Mouse (Mus musculus) C2C12 (cell line): Measurements from ENCODE around the gene Efcab3. TPM values are rescaled to one million over a fixed set of nuclear protein-coding genes. Genes with fewer than 3 reads are reported as not detected.

Experiments
- H3K27me3 ChIP-seq: one replicate; pipeline ENCODE4 v1.6.1; 2011; ENCODE audit not compliant: control insufficient read depth, insufficient read depth, insufficient read length
- H3K36me3 ChIP-seq: one replicate; pipeline ENCODE4 v1.6.1; 2011; ENCODE audit not compliant: control insufficient read depth, insufficient read depth
- H3K4me3 ChIP-seq: one replicate; pipeline ENCODE4 v1.5.1; 2011; ENCODE audit warnings: mild to moderate bottlenecking, control low read depth; ENCODE audit not compliant: poor library complexity, insufficient read depth, severe bottlenecking
- H3K79me2 ChIP-seq: one replicate; pipeline ENCODE4 v1.6.1; 2011; ENCODE audit not compliant: control insufficient read depth, insufficient read depth
- H3K79me3 ChIP-seq: one replicate; pipeline ENCODE4 v1.6.1; 2011; ENCODE audit warnings: low read depth, control low read depth
- H3ac ChIP-seq: one replicate; pipeline ENCODE3; 2011; ENCODE audit warnings: low read depth; ENCODE audit not compliant: control insufficient read depth, insufficient read length
- CEBPB ChIP-seq: IDR thresholded peaks from one replicate; pipeline ENCODE4 v1.6.1; 2011; ENCODE audit warnings: low read depth, mild to moderate bottlenecking, control low read depth, moderate library complexity
- CTCF ChIP-seq: IDR thresholded peaks from one replicate; pipeline ENCODE4 v1.5.1; 2011; ENCODE audit not compliant: control insufficient read depth, insufficient read depth, insufficient read length
- FOSL1 ChIP-seq: IDR thresholded peaks from one replicate; pipeline ENCODE4 v1.8.0; 2011; ENCODE audit warnings: mild to moderate bottlenecking, low read length; ENCODE audit not compliant: poor library complexity, insufficient read depth, severe bottlenecking
- MAX ChIP-seq: IDR thresholded peaks from one replicate; pipeline ENCODE4 v1.6.1; 2011; ENCODE audit warnings: mild to moderate bottlenecking, control low read depth
- MYOD1 ChIP-seq: IDR thresholded peaks from one replicate; pipeline ENCODE4 v1.6.1; 2011; ENCODE audit warnings: low read depth; ENCODE audit not compliant: control insufficient read depth, insufficient read length
- MYOG ChIP-seq: IDR thresholded peaks from one replicate; pipeline ENCODE4 v1.6.1; 2011; ENCODE audit not compliant: control insufficient read depth, insufficient read length; ENCODE audit errors: extremely low read depth
- USF1 ChIP-seq: IDR thresholded peaks from one replicate; pipeline ENCODE4 v1.6.1; 2011; ENCODE audit warnings: low read depth, mild to moderate bottlenecking, control low read depth, moderate library complexity
- polyA plus RNA-seq: library from polyadenylated mRNA; unstranded; fragments of >200 nt; fragmentation: generic; extraction: Trizol; gene quantifications from one replicate; pipeline ENCODE4 v1.2.1, GENCODE M21; 2012; ENCODE audit warnings: missing spikeins

Efcab3 gene
- polyA plus RNA-seq, 1 experiment: not detected

DNA sequence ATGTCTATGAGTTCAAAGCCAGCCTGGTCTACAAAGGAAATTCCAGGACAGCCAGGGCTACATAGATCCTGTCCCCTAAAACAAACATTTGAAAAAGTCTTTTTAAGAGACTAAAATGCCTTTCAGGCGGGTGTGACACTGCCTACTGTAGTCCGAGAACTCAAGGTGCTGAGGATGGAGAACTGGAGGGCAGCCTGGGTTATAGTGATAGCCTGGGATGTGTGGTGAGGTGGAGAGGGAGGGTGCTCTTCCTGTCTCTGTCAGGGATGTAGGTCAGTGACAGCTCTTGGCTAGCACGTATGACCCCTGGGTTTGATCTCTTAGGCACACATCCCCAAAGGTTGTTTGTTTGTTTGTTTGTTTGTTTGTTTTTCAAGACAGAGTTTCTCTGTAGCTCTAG lies 80.7 kb downstream of the Efcab3 start:
- no peaks in the 10 kb centered on the region for H3K79me2 ChIP-seq
- H3ac ChIP-seq: no peak overlapping the region
- no peaks in the 10 kb centered on the region for H3K27me3 ChIP-seq
- H3K4me3 ChIP-seq: no peak overlapping the region
- no peak for TF ChIP-seq USF1
- no peak for TF ChIP-seq CTCF
- TF ChIP-seq MYOG: no peak
- TF ChIP-seq FOSL1: no peak
- no peak for TF ChIP-seq MAX
- TF ChIP-seq MYOD1: no peak
- TF ChIP-seq CEBPB: no peak
- H3K36me3 ChIP-seq: peaks cover 22% of the 10 kb centered on the region
- H3K79me3 ChIP-seq: no peaks in the 10 kb centered on the region

DNA sequence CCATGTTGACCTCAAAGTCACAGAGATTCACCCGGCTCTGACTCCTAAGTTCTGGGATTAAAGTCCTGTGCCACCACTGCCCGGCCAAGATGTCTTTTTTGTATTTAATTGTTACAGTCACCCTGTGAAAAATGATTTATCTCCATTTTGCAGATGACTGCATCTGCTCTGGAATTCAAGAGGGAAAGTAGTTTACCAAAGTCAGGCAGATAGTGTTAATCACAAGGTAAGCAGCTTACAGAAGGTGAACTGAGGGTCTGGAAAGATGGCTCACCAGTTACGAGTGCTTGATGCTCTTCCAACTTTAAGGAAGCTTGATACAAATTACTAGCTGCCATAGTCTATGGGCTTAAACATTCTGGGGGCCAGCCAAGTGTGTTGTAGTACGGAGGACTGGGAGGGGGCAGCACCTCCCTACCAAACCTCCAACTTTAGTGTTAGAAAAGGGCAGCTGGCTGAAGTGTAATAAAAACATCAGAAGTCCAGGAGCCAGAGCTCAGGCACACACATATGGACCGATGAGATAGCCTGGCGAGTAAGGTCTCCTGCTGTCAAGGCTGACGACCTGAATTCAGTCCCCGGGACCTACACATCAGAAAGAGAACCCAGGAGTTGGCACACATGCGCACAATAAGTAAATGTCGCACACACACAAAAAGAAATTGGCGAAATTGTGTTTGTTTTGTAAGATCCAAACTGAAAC lies 81.3 kb downstream of the Efcab3 start:
- TF ChIP-seq FOSL1: no peak
- no peak for TF ChIP-seq MAX
- no peak for TF ChIP-seq CTCF
- no peak for TF ChIP-seq MYOG
- no peak for TF ChIP-seq CEBPB
- no peak for TF ChIP-seq MYOD1
- no peak for TF ChIP-seq USF1
- Histone ChIP-seq H3K4me3 (no peak overlapping the region), H3K79me3 (no peaks in the 10 kb centered on the region), H3K79me2 (no peaks in the 10 kb centered on the region), H3K36me3 (peaks cover 17% of the 10 kb centered on the region), H3K27me3 (no peaks in the 10 kb centered on the region), H3ac (no peak overlapping the region)

DNA sequence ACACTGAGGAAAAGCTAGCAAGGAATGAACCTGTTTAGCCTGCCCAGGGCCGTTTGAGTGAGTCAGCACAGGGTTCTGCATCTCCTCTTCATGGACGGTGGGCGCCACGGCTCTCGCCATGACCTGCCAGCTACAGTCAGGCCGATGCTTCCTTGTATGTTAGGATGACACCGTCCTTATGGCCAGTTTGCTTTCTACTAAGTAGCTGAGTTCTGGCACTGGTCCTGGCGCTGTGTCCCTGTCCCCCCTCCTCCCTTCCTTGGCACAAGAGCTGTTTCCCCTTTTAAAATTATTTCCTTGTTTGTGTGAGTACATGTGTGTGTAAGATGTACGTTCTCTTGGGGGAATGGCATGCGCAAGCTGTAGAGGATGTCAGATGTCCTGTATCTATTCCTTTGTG lies 81.8 kb downstream of the Efcab3 start:
- no peaks in the 10 kb centered on the region for H3K79me2 ChIP-seq
- no peak overlapping the region for H3K4me3 ChIP-seq
- H3K36me3 ChIP-seq: peaks cover 11% of the 10 kb centered on the region
- no peaks in the 10 kb centered on the region for H3K79me3 ChIP-seq
- H3K27me3 ChIP-seq: no peaks in the 10 kb centered on the region
- TF ChIP-seq FOSL1: no peak
- H3ac ChIP-seq: no peak overlapping the region

DNA sequence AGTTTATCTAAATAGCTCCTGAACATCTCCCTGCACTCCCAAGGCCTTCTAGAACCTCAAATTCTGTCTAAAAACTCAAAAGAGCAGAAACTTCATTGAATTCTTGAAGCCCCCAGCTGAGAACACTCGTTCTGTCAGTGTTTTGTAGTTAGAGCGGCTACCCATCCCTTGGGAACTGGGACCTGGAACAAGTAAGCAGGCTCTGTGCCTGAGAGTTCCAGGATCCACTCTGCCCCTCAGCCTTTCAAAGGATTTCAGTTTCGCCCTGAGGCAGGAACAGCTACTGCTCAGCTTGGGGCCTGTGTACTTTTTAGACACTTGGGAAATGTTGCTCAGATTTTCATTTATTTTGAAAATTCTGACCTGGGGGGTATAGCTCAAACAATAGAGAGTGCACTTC lies 83.2 kb downstream of the Efcab3 start, which contains the start of gene Gm10842:
Gm10842 (plus strand) TSS at position 301 of the 400 bp plus-strand sequence.
- Histone ChIP-seq H3ac (no peak within 1 kb of the TSS), H3K4me3 (no peak within 1 kb of the TSS), H3K79me2 (no peaks in the 10 kb centered on the region), H3K36me3 (no peaks in the 10 kb centered on the region), H3K27me3 (no peaks in the 10 kb centered on the region), H3K79me3 (no peaks in the 10 kb centered on the region)
- TF ChIP-seq MYOG (no peak), FOSL1 (no peak), MAX (no peak), CEBPB (no peak), CTCF (no peak), USF1 (no peak), MYOD1 (no peak)

DNA sequence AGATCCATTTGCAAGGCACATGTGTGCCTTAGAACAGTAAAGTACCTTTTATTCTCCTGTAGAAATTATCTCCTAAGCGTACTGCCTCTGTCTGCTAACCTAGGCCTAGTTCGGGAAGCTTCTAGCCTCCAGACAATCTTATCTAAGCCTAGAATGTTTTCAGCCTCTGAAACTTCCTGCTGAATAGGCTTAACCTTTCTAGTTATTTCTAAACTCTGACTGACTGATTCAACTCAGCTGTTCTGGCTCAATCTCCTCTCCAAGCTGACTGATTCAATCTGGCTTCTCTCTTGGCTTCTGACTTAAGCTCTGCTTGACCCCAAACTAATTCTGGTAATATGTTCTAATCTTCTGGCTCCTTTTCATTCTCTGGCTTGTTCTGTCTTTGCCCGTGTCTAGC lies 86.0 kb downstream of the Efcab3 start:
- Histone ChIP-seq H3K36me3 (no peaks in the 10 kb centered on the region), H3ac (no peak overlapping the region), H3K79me3 (no peaks in the 10 kb centered on the region), H3K4me3 (no peak overlapping the region), H3K27me3 (no peaks in the 10 kb centered on the region), H3K79me2 (no peaks in the 10 kb centered on the region)
- TF ChIP-seq MYOG: no peak
- no peak for TF ChIP-seq CEBPB
- no peak for TF ChIP-seq MAX
- no peak for TF ChIP-seq CTCF
- TF ChIP-seq USF1: no peak
- TF ChIP-seq MYOD1: no peak
- TF ChIP-seq FOSL1: no peak

DNA sequence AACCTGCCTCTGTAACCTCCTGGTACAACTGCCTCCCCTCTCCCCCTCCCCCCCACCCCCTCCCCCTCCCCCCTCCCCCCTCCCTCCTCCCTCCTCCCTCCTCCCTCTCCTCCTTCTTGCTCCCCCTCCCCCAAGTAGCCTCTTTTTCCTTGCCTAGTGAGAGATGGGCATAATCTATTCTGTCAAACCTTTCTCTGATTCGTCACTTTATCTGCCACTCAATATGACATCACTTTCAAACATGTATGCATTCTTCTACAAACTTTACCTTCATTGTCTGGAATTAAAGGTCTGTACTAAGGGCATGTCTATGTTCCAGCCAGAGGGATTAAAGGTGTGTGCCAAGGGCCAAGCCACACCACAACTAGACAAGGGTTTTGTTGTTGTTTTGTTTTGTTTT lies 86.4 kb downstream of the Efcab3 start:
- Histone ChIP-seq H3K27me3 (no peaks in the 10 kb centered on the region), H3K79me3 (no peaks in the 10 kb centered on the region), H3K79me2 (no peaks in the 10 kb centered on the region), H3K36me3 (no peaks in the 10 kb centered on the region), H3K4me3 (no peak overlapping the region), H3ac (no peak overlapping the region)
- TF ChIP-seq CEBPB (no peak), MAX (no peak), CTCF (no peak), MYOD1 (no peak), MYOG (no peak), FOSL1 (no peak), USF1 (no peak)
